Mouse (Mus musculus): Measurements from ENCODE around the gene Dmrta2.

The Dmrta2 gene

DNA sequence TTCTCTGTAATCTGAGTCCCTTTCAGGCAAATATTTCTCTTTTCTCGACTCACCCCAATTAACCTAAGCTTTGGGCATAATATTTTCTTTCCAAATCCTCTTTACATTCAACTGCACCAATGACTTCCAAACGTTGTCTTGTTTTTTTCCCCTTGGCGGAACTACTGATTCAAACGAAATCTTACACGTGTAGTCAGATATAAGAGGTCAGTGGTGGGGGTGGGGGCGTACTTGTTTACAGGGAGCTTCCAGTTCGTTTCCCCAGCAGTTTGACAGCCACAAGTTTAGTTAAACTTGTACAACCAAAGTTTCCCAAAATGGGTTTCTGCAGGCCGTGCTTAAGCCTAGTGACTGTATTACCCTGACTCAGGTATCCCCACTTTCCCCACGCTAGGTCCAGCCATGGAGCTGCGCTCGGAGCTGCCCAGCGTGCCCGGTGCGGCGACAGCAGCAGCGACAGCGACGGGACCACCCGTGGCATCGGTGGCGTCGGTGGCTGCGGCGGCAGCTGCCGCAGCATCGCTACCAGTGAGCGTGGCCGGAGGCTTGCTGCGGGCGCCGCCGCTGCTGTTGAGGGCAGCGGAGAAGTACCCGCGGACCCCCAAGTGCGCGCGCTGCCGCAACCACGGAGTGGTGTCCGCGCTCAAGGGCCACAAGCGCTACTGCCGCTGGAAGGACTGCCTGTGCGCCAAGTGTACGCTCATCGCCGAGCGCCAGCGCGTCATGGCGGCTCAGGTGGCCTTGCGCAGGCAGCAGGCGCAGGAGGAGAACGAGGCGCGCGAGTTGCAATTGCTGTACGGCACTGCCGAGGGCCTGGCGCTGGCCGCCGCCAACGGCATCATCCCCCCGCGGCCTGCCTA, 1.8 kb downstream of the Dmrta2 start:
- no peak for DNase-seq (ENCODE audit: low spot score)

DNA sequence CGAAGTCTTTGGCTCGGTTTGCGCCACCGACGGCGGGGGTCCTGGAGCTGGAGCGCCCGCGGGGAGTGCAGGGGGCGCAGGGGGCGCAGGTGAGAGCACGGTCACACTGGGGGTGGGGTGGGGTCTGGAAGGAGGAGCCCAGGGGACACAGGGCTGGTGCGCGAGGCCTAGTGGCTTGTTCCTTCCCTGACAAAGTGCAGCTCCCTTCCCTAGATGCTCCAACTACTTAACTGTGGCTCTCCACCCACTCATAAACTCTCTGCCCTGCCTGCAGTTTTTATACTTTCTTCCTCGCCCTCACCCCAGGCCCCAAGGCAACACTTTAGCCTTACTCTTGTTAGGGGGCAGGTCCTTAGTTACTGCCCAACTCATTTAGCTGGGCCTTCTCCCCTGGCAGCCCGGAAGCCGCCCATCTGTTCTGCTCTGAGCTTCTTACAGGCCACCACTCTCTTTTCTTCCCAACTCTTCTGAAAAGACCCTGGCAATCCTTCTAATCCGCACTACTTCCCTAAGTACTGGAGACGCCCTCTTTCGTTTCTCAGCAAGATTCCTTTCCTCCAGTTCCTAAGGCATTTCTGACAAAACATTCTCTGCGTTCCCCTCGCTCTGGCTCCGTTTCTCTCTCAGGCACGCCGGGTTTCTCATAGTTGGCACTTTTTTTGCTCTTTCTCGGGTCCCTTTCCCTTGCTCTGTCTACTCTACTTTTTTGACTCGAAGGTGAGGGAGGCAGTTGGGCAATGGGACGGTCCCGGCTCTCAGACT, 2.6 kb downstream of the Dmrta2 start:
- no peak for DNase-seq (ENCODE audit: low spot score)

DNA sequence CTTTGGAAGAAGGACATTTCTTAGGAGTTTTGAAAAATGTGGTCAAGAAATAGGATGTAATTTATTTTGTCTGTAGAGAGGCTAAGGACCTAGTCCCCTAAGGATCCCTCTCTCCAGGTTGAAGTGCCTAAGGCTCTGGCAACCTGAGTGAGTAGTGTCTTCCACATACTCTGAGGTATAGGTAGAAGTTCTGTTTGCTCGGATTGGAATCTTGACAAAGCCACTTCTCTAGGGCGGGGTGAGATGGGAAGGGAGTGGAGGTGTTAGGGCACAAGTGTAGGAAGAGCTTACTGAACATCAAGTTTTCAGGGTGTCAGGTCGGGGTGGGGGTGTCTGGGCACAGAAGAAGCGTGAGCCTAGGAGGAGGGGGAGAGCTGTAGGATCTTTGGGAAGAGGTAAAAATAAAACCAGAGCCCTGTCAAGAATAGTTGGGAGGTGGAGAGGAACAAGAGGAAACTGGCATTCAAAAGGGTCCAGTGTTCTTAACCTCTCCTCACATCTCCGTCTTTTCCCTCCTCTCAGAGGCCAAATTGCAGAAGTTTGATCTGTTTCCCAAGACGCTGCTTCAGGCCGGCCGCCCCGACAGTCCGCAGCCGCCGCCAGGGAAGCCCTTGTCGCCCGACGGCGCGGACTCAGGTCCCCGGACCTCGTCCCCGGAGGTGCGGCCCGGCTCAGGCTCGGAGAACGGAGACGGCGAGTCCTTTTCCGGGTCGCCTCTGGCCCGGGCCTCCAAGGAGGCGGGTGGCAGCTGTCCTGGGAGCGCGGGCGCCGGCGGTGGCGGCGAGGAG, 3.4 kb downstream of the Dmrta2 start:
- no peak for DNase-seq (ENCODE audit: low spot score)

DNA sequence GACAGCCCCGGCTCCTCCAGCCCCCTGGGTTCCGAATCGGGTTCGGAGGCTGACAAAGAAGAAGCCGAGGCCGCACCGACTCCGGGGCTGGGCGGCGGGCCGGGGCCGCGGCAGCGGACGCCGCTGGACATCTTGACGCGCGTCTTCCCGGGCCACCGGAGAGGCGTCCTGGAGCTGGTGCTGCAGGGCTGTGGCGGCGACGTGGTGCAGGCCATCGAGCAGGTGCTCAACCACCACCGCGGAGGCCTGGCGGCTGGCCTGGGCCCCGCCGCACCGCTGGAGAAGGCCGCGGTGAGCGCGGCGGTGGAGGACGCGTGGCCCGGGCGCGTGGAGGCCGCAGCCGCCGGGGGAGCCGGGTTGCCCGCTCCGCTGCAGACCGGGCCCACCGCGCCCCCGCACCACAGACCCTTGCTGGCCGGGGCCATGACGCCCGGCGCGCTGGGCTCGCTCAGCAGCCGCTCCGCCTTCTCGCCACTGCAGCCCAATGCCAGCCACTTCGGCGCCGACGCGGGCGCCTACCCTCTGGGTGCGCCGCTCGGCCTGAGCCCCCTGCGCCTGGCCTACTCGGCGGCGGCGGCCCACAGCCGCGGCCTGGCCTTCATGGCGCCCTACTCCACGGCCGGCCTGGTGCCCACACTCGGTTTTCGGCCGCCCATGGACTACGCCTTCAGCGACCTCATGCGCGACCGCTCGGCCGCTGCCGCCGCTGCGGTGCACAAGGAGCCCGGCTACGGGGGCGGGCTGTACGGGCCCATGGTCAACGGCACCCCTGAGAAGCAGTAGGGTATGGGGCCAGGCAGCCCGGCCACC, 4.2 kb downstream of the Dmrta2 start:
- DNase-seq (ENCODE audit: low spot score), result no peak

DNA sequence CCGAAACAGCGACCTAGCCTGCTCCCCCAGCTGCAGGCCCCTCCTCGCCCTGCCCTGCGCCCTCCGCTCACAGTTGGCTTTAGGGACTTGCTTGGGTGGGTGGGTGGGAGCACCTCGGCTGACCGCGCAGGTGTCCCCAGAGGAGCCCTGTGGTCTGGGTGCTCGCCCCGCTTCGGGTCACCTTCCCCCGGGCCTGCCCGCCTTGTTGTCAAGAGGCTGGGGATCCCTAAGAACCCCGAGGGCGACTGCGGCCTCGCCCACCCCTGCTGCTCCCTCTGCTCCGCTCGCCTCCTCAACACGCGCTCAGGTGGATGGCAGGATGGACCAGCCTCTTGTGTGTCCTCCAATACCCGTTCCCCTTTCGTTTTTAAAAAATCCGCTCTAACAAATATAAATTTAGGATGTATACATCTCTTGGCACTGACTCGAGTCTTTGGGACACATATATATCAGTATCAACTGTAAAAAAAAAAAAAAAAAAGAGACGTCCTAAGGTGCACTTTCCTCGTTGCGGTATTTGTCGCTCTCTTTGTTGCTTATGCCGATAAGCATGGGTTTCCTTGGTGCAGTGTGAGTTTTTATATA, 4.9 kb downstream of the Dmrta2 start:
- no peak for DNase-seq (ENCODE audit: low spot score)

DNA sequence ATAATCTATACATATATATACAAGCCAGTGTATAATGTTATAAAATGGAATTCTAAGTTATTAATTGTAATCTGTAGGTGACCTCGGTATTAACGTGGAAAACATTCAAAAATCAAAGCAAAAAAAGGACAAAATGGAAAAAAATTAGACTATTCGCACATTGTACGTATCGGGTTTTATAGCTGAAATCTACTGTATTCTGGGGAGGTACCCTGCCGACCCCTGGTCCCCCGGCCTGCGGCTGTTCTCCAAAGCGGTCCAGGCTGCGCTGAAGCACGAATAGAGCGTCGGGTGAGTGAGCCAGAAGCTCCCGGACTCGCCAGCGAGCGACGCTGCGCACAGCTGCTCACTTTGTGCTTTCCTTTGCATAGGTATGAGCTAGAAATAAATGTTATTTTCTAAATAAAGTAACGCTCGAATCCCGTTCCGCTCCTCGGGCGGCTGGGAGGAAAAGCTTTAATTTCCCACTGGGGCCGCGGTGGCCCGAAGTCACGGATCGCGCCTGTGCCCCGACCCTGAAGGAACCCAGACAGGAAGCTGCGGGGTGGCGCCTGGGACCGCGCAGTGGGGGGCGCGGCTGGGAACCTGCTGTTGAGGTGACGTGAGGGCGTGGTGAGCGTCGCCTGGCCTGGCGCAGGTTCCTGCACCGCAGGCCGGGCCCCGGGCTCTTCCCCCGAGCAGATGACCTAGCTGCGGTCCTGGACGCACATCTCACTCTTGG, 5.6 kb downstream of the Dmrta2 start:
- DNase-seq (ENCODE audit: low spot score), result no peak

DNA sequence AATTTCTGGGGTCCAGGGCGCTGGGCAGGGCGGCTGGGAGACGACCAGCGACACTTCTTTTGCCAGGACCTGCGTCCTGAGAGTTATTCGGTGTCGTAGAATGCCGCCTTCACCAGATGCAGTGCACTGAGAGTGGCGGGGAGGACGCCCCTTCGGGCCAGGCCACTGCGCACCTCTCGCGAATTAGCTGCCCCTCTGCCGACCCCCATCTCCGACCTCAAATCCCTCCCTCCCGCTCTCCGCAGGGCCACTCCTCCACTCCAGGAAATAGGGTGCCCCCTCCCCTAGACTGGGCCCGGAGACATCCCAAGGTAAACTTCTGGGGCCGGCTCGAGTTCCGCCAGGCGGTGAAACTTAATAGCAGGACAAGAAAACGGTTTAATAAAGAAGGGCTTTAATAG, 6.2 kb downstream of the Dmrta2 start:
- DNase-seq (ENCODE audit: low spot score), result no peak

DNA sequence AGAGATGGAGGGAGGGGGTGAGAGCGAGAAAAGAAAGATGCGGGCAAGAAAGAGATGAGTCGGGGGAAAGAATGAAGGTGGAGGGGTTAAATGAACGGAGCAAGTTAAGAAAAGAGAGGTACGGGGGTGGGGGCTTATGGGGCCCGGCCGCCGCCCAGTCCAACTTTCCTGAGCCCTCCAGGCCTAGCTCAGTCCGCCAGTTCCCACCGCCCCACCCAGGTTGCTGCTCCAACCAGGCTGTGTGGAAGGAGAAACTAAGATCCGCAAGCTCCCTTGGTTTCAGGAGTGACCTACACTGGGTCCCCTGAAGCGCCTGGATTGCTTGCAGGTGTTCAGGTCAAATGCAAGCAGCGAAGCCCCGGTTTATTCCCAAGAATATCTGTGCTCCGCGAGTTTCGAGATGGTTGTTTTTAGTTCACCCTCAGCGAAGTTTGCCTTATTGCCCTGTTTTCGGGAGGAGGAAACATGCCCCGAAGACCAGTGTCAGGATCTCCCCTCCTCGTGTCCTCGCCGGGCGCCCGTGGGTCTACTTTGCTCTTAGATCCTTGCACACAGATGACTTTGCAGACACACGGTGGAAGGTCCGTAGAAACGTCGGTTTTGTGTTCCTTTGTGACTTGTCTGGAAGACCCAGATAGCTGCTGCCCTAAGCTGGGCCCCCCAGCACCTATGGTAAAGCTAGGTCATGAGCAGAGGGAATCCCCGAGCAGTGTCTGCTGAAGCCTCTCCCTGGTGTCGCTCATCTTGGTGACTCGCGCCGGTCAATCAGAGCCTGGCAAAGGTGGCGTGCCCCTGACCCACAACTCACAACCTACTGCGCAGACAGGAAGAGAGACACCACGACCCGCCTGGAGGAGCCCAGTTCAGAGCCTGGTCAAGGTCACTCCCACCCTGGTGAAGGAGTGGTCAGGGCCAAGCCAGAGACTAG, 6.9 kb downstream of the Dmrta2 start:
- no peak for DNase-seq (ENCODE audit: low spot score)

DNA sequence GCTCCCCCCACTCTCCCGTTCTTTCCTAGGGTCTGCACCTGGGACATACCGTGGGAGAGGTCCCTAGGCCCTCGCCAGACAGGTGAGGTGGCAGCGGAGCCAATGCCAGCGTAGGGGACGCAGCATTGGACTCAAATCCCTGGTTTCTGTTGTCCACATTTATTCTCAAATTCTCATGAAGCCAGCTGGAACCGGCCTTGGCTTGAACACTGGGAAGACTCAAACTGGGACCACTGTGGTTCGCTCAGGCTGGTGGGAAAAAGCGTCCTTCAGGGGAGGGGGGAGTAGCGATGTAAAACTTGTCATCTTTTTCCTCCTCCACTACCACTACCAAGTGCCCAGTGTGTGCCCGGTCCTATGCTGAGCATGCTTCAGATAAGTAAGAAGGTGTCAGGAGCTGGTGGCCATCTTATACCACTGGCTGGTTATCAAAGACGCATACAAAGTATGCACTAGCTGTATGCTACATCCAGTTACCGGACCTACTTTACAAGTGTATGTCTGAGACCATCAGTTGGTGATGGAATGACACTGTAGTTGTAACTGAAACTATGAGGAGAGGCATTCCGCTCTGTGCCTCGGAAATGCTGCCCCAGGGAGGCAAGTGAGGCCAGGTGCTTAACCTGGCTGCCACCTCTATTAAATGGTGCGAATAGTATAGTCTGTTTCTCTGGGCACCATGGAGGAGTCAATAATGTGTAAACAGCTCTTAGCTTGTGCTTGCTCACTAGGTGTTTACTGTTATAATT, 7.7 kb downstream of the Dmrta2 start:
- no peak for DNase-seq (ENCODE audit: low spot score)

DNA sequence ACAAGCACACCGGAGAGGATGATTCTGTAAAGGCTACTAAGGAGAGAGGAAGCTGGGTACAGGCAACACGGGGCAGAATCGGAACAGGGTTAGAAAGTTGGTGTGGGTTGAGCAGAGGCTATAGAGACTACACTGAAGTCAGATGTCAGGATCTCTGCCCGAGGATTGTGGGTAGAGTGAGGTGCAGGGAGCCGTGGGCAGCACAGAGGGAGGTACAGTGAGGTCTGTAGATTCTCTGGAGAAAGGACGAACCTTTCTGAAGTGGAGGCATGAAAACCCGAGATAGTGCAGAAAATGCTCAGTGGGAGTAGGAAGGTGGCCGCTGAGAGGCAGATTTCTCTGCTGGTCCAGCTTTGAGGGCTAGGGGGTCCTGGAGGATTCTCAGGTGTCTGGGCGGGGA, 8.4 kb downstream of the Dmrta2 start:
- DNase-seq (ENCODE audit: low spot score), result no peak

DNA sequence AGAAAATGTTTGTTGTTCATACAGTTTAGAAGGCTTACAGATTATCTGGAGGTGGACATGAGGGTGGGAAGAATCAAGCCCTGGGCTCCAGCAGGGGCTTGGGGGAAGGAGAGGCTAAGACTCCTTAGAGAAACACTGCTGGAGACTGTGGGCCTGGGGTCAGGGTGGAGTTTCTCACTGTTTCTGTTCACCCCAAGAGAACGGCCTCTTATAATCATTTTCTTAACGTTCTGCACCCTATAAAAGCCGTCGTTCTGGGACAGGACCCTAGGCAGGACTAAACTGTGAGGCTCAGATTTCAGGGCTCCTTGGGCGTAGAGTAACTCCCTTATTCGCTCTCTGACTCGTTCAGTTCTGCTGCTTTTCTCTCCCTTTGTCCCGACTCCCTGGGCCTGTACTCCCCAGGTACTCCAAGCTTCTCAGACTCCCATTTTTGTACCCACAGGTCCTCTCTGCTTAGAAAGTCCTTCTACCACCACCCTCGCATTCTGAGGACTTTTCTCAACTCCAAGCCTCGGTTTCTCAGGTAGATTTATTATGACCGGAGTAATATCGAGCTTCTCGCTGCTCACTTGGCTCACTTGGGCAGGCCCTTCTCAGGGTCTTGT, 9.0 kb downstream of the Dmrta2 start:
- DNase-seq (ENCODE audit: low spot score), result no peak

DNA sequence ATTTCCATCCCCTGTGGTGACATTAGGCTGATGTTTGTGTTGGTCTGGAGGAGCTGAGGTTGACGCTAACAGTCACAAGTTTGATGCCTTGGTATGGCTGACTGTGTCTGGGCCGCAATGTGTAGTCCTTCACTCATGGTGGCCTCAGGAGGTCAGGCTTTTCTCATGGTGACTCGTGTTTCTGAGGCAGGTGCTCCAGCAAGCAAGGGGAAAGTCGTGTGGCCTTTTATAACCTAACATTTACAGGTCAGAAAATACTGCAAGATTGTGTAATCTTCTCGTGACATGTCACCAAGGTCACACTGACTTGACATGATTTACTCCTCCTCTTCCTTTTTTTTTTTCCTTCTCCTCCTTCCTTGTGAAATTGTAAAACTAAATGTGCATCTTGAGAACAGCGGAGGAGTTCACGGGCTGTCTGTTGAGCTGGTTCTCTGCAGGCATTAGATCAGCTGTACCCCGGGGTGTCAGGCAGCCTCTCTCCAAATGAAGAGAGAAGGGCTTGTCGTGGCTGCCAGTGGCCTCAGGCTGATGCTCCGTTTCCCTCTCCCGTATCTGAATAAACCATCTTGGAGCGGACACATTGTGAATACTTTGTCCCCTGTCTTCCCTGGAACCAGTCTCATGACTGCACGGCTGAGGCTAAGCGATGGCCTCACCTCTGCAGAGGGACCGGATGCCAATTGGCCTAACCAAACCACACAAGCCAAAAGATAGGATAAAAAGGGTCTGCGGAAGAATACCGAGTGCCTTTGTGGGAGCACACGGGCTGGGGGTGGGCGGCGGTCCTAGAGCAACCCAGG, 9.9 kb downstream of the Dmrta2 start:
- DNase-seq (ENCODE audit: low spot score), result no peak

DNA sequence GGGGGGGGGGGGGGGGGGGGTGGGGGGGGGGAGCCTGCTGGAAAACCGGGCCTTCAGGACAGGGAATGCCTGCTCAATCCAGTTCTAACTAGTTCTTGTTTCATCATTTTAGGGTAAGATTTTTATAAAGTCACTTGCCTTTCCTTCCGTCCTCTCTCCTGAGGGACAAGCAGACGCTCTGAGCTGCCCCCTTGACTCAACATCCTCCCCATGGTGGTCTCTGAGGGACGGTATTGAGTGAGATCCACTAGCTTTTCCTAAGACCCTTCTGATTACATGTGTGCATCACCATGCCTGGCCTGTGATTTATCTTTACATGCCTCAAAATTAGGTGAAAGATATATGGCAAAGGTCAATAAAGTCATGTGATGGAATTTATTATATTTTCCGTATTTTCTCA, 10.6 kb downstream of the Dmrta2 start:
- no peak for DNase-seq (ENCODE audit: low spot score)

DNA sequence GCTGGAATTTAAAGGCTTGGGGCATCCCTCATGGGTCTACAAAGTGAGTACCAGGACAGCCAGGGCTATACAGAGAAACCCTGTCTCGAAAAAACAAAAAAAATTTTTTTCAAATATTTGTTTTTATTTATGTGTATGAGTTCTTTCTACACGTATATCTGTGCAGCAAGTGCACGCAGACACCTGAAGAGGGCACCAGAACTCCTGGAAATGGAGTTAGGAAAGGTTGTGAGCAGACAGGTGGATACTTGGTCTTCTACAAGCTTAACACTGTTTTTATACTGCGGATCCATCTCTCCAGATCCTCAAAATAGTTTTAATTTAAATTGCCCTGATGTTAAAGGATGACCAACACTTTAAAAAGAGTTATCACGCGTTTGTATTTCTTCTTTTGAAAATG, 11.4 kb downstream of the Dmrta2 start:
- DNase-seq (ENCODE audit: low spot score), result no peak

DNA sequence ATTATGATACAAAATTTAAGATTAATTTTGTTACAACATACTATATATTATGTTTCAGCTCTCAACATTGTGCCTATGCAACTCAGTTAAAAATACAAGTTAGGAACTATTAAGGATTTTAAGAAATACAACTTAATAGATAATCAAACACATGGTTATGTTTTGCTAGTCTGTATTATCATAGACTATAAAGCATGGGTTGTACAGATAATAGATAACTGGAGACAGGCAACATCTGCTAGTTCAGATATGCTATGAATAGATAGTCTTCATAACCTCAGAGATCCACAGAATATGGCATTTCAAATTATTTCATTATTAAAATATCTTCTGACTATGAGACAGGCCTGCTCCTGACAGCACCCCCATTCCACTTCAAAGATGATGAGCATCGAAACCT, 28.2 kb downstream of the Dmrta2 start:
- DNase-seq (ENCODE audit: low spot score), result no peak

DNA sequence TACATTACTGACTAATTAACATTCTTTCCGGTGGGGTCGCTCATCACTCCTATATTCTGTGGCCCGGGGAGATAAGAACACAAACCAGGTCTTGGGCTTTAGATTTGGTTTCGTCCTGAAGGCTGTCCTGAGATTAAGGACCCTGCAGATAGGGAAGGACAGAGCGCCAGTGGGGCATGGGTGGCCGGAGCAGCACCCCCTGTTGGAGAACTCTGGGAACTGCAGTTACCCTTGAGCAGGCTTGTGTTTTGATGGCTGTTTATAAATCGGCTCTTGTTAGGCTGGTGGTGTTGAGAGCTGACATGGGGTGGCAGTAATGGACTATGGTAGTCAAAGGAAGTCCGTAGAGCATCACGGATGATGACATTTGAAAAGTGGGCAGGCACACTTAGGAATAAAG, 41.3 kb downstream of the Dmrta2 start:
- no peak for DNase-seq (ENCODE audit: low spot score)

DNA sequence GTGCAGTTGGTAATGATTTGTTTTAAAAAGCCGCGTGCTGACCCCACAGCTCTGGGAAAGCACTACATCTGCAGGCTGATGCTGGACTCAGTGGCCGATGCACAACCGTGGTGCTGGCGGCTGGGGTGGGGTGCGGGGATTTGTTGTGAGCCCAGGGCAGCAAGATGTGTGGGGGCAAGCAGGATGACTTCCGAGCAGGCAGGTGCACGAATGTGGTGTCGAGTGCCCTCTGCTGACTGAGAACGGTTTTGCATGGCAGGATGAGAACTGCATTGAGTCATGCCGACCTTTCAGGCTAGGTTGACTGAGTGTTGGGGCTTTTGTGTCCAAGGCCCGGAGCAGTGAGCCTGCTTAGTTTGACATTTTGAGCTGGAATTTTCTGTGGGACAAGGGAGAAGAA, 42.4 kb downstream of the Dmrta2 start:
- DNase-seq (ENCODE audit: low spot score), result peak; percentile 68
